Mouse (Mus musculus) splenic B cell, adult 2 months (primary cell): ENCODE data around the gene Hacl1.

Experiments used
- DNase-seq: peaks from one replicate; pipeline ENCODE4 v3.0.0-alpha.2; 2011; ENCODE audit warnings: low read depth, low spot score
- H3K27me3 ChIP-seq: 2 replicates; pipeline ENCODE4 v1.6.1; 2012; ENCODE audit warnings: mild to moderate bottlenecking, low read length, moderate library complexity, mixed read lengths; ENCODE audit not compliant: control insufficient read depth, poor library complexity, insufficient read depth, severe bottlenecking
- H3K36me3 ChIP-seq: 2 replicates; pipeline ENCODE4 v1.6.1; 2012; ENCODE audit warnings: mild to moderate bottlenecking, low read length, moderate library complexity, mixed read lengths; ENCODE audit not compliant: control insufficient read depth, poor library complexity, insufficient read depth, severe bottlenecking

The Hacl1 gene

GRCm38 (mm10) chr14:31559216-31559615 lies 81.9 kb downstream of the Hacl1 start:
- H3K27me3 ChIP-seq, result no peaks in the 10 kb centered on the region
- DNase-seq, result no peak
- H3K36me3 ChIP-seq, result no peaks in the 10 kb centered on the region

GRCm38 (mm10) chr14:31557784-31558183 lies 83.3 kb downstream of the Hacl1 start:
- no peaks in the 10 kb centered on the region for H3K36me3 ChIP-seq
- H3K27me3 ChIP-seq, result no peaks in the 10 kb centered on the region
- DNase-seq, result no peak

- Histone ChIP-seq H3K27me3 (no peaks in the 10 kb centered on the region), H3K36me3 (no peaks in the 10 kb centered on the region)
- no peak for DNase-seq
Observed at GRCm38 (mm10) chr14:31557273-31557672, 83.8 kb downstream of the Hacl1 start.

GRCm38 (mm10) chr14:31556526-31557260 lies 84.4 kb downstream of the Hacl1 start:
- no peaks in the 10 kb centered on the region for H3K27me3 ChIP-seq
- no peaks in the 10 kb centered on the region for H3K36me3 ChIP-seq
- DNase-seq, result no peak

GRCm38 (mm10) chr14:31555963-31556434 lies 85.1 kb downstream of the Hacl1 start:
- DNase-seq, result peak; percentile 44
- Histone ChIP-seq H3K27me3 (no peaks in the 10 kb centered on the region), H3K36me3 (no peaks in the 10 kb centered on the region)

GRCm38 (mm10) chr14:31555021-31555420 lies 86.1 kb downstream of the Hacl1 start:
- no peaks in the 10 kb centered on the region for H3K36me3 ChIP-seq
- DNase-seq, result no peak
- no peaks in the 10 kb centered on the region for H3K27me3 ChIP-seq
